Mouse (Mus musculus) cerebellum, adult 18-20 months (tissue): ENCODE measurements around the gene Sost.
"Not testable (repeated sequence)": the region's sequence is repeated elsewhere in the genome, so short reads cannot be mapped to it uniquely, and the experiment has no call there.

ENCODE experiments used
- DNase-seq, 2 experiments: peaks; one replicate each; pipeline ENCODE4 v3.0.0; 2021

Sost gene

DNA sequence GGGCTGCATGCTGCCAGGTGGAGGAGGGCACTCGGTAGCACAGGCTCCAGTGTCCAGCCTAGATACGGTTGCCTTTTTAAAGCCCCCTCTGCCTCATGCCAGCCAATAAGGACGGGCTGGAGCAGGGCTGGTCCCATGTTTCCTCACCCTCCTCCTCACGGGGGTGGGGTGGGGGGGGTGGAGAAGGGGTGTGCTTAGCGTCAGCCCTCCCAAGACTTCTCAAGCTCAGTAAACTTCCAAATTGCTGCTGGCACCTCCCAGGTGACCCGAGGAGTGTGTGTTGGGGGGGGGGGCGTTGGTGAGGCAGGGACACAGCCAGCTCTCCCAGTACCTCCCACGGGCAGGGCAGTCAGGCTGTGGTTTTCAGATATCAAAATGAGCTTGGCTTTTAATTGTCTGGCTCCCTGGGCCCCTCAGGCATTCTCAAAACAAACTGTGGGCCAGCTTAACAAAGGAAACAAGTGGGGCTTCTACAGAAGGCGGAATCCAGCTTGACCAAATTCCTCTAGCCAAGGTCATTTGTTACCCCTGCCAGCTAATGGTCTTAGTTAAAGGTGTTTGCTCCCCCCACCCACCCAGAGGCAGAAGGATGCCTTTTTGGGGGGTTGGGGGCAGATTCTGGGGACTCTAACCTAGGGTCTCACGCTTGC, at the start of gene Sost:
Sost (minus strand) TSS at position 51 of the 650 bp plus-strand sequence.
- DNase-seq: no peak

DNA sequence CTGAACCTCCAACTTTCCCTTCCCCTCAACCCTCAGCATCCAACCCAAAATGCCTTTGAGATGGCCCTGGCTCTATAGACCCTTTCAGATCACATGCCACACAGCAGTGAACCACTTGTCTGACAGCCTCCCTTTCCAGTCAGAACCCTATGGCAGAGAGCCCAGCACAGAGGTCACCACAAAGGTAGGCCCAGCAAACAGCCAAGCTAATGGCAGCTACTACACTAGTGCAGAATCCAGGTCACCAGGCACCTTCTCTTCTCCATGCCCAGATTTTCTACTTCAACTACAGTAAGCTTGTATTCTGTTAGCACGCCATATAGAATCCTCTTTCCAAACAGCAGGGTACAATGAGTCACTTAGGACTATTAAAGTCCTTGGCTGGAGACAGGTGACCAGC, 49.3 kb upstream of the Sost start:
- peak; percentile 56 to 69 for DNase-seq

DNA sequence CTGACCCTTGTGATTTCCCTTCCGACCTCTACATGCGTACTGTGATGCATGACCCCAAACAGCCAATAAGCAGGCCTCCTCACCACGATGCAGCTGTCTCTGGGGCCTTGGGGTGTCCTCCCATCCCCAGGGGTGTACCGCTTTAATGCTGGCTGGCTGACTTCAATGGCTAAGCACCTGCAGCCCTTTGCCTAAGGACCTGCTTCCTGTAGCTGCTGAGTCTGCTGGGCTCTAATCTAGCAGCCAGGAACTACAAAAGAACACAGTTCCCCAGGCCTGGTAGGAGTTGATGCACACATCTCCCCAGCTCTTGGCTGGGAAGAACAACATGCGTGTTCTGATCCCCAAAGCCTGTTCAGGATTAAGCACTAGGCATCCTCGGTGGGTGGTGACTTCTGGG, 48.7 kb upstream of the Sost start:
- no peak for DNase-seq

- DNase-seq: no peak
These were observed 46.4 kb upstream of the Sost start for GRCm38 (mm10) chr11:102013201-102013600.

GRCm38 (mm10) chr11:102011510-102011909, 44.7 kb upstream of the Sost start:
- DNase-seq: no peak

GRCm38 (mm10) chr11:102010140-102010539, 43.3 kb upstream of the Sost start:
- DNase-seq: peak; percentile 71 to 78

GRCm38 (mm10) chr11:102008954-102009637, 42.3 kb upstream of the Sost start:
- DNase-seq: no peak

DNA sequence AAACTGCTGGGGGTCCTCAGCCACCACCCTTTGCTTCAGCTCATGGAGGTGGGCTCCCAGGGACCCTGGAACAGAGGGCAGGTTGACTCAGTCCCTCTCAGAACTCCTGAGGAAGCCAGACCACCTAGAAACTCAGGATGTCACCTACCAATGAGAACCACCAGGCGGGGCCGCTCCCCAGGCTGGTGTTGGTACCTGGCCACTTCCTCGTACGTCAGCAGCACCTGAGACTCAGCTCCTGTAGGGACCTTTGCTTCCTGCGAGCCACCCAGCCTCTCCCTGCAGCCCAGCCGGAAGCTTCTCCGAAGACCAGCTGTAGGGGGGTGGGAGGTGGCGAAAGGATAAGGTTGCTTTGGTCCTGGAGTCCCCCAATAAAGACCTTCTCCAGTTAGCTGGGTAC, 41.6 kb upstream of the Sost start:
- no peak for DNase-seq

- DNase-seq: no peak
These were observed 39.9 kb upstream of the Sost start for GRCm38 (mm10) chr11:102006688-102007087.

- DNase-seq: no peak
These were observed 39.5 kb upstream of the Sost start for GRCm38 (mm10) chr11:102006271-102006670.

DNA sequence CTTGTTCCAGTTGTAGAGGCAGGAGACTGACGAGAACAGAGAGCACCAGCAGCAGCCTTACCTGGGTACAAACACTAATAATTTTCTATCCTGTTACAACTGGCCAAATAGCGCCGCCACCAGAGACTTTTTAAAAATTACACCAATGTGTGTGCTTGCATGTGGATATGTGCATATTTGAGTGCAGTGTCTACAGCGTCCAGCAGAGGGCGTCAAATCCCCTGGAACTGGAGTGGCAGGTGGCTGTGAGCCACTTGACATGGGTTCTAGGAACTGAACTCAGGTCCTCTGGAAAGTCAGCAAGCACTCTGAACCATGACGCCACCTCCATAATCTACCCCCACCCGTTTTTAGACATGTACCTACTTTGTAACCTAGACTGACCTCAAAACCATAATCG, 37.4 kb upstream of the Sost start:
- DNase-seq: no peak

GRCm38 (mm10) chr11:101999466-101999865, 32.7 kb upstream of the Sost start:
- no peak for DNase-seq

DNA sequence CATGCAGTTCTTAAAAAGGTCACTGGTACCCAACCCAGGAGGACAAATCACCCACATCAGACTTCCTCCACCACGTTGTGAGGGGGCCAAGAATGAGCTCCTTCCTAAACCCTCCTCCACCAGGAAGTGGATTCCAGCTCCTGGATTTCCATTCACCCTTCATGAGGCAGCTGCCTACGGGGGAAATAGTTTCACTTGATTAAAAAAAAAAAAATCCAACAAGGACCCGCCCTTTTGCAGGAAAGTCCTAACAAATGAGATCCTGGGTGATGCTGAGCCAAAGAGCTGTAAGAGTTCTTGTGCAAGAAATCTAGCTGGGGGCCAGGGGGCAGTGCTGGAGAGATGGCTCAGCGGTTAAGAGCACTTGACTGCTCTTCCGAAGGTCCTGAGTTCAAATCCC, 31.4 kb upstream of the Sost start:
- DNase-seq: no peak

DNA sequence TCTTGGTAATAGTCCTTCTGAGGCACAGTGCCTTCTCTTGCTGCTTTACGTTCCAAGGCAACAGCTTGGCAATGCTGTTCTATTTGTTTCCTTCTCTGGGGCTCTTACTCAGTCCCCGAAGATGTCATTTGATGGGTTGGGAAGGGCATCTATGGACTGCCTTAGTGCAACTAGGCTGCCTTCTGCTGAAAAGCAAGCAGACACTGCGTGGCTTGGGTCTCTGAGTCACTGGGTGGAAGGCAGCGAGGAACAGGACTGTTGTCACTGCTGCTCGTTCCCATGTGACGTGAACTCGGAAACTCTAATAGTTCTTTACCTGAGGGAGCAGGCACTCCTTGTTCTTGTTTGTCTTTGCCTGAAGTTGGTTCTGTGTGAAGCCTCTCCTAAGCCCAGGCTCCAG, 29.1 kb upstream of the Sost start:
- DNase-seq: no peak

- no peak for DNase-seq
These were observed 27.3 kb upstream of the Sost start for GRCm38 (mm10) chr11:101994100-101994499.

DNA sequence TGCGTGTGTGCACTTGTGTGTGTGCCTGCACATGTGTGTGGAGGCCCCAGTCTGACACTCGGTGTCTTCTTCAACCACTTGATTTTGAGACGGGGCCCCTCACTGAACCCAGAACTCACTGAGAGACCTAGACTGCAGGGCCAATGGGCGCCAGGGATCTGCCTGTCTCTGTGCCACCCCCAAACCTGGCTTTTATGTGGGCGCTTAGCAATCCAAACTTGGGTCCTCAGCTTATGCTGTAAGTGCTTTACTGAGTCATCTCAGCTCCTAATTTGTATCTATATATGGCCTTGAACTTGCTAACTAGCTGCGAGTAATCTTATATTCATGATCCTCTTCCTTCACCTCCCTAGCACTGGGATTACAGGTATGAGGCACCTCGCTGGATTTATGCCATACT, 25.6 kb upstream of the Sost start:
- no peak for DNase-seq

DNA sequence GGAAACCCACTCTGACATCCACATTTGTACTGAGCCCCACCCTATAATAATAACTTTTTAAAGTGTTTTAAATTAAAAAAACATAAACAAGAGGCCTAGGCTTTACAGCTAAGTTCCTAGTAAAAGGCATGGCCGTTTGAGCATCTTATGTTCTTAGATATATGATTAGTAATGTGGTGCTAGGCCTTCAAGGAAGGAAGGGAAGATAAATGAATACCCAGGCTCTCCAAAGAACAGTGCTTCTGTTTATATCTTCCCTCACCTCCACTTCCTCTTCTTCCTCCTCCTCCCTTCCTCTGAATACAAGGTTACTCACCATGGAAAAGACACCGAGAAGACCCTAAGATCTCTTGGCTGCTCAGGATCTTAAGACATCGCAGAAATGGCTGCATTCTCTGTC, 25.0 kb upstream of the Sost start:
- no peak for DNase-seq

GRCm38 (mm10) chr11:101990244-101990643, 23.4 kb upstream of the Sost start:
- no peak for DNase-seq

DNA sequence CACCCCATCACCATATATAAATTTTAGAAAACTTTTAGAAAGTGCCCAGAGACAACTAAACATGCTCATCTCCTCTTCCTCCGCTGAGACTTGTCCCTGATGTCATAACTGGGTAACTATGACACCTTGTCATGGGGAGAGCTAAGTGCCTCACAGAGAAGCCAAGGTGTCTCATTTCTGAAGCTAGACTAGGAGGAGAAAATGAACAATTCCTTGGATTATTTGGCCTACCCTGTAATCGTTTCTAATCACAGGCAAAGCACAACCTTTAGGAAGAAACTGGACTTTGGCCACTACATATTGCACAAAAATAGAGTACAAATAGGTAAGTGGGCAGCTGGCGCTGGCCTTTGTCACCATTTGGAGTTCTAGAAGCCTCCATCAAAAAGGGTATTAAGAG, 20.1 kb upstream of the Sost start, which contains the start of gene Dusp3:
Dusp3 (minus strand) TSS at position 101 of the 400 bp plus-strand sequence.
- no peak for DNase-seq

DNA sequence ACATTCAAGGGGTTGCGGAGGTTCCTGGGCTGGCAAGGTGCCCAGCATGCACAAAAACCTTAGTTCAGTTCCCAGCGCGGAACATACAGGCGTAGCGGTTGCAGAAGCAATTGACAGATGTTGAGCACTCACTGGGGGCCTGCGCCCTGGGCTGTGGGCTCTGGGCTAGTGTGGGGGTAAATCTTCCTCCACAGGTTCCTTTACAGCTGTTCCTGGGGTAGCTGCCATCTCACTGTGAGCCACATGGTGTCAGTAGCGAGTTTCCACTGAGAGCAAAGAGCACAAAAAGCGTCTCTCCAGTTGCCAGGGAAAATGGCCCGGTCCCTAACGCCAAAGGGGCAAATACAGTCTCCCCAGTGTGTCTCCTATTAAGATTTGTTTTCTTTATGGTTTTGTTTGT, 19.2 kb upstream of the Sost start:
- DNase-seq: peak; percentile 89 to 90

DNA sequence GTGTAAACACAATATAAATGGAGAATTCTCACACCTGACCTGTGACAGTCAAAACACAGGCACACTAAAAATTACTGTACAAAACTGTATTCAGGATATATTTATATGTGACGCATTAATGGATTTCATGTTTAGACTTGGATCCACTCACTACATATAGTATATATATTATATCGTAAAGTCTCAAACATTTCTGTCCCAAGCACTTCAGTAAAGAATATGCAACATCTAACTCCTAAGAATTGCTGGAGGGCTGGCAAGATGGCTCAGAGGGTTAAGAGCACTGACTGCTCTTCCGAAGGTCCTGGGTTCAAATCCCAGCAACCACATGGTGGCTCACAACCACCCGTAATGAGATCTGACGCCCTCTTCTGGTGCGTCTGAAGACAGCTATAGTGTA, 18.6 kb upstream of the Sost start:
- DNase-seq: not testable (repeated sequence)

DNA sequence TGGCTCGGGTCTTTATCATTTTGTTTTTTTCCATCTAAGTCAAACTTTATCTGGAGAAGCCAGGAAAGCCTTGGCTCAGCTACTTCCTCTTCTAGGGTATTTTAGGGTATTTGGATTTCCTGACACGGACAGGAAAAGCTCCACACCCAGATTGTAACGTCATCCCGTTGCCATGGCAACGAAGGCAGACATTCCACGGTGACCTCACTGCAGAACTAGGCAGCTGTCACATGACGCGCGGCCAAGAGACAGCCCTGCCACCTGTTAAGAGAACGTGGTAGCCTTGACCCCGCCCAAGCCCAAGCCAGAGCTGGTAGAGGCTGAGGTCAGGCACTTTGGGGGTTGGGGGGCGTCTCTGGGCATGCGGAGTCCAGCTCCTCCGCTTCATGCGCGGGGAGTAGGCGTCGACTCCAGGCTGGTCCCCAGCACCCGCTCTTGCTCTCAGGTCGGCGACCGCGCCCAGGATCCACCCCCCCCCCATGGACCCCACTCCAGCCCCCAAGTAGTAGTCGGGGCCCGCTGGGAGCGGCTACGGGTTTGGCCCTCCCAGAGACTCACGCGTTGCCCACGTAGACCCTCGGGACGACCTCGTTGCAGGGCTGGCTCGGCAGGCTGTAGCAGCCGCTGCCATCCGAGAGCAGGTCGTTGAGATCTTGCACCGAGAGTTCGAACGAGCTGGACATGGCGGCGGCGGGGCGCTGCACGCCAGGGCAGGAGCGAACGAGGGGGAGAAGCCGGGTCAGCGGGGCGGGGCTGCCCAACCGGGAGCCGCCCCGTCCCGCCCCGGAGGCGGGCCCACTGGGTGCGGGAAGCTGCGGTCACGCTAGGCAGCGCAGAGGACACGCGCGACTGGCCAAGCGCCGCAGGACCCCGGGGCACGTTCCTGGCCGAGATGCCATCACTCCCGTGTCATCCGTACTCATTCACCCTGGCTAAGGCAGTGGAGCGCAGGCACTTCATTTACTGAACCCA, 17.5 kb upstream of the Sost start, which contains the start of gene Cfap97d1:
Cfap97d1 (plus strand) TSS at position 226 of the 972 bp plus-strand sequence.
- DNase-seq: peak; percentile 96 to 98

DNA sequence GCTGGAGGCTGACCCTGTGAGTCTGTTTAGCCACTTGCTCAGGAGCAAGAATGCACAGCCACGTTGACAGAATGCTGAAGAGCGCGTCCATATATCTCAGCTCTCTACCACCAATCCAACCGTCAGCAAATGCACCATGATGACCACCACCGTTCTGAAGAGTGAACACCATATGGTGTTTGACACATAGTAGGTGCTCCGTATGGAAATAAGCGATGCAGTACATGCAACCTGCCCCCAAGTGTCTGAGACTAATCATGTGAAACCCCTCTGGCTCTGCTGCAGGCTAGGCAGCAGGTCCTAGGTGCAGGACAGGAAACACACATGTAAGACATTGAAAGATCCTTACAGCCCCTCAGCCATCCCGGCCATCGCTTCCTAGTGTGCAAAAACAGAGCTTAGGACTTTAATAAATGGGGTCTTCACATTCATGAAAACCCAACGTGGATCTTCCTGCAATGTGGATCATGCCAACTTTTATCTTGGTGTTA, 16.7 kb upstream of the Sost start:
- DNase-seq: no peak
